Mouse (Mus musculus) yolk sac, embryonic 10.5 days (tissue): ENCODE data around the gene Zg16.
"Not testable (repeated sequence)": the region's sequence is repeated elsewhere in the genome, so short reads cannot be mapped to it uniquely, and the experiment has no call there.

Experiments
- DNase-seq: peaks from one replicate; pipeline ENCODE4 v3.0.0-alpha.2; 2017; ENCODE audit warnings: low spot score

The Zg16 gene

DNA sequence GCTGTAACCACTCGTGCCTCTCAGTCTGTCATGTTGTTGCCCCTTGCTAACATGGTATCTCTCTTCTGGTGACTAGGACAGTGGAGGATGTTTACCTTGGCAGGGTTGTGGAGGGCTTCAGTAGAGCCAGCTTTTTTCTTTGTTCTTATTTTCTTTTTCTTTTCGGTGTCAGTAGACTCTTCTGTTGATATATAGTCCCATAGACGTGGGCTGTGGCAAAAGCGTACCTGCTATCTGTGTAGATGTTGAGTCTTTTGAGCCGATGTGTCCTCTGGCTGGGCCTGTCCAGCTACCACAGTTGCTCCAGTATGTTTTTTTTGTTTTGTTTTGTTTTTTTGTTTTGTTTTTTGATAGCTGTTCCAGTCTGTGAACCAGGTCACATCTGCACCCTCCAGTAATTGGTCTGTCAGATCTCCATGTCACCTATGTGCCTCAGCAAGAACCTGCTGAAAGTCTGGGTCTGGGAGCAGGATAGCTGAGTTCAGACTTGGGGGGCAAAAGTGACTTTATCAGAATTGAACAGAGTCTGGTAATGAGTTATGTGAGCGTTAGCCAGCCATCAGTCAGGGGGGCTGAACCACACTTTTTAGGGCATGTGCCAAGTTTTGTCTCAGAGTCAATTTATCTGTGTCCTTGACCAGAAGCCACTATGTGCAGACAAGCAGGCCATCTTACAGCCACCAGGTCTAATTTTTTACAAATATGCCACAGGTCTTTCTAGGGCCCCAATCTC, at the start of gene Zg16:
Zg16 (minus strand) TSS at position 51 of the 733 bp plus-strand sequence.
- DNase-seq: not testable (repeated sequence)

DNA sequence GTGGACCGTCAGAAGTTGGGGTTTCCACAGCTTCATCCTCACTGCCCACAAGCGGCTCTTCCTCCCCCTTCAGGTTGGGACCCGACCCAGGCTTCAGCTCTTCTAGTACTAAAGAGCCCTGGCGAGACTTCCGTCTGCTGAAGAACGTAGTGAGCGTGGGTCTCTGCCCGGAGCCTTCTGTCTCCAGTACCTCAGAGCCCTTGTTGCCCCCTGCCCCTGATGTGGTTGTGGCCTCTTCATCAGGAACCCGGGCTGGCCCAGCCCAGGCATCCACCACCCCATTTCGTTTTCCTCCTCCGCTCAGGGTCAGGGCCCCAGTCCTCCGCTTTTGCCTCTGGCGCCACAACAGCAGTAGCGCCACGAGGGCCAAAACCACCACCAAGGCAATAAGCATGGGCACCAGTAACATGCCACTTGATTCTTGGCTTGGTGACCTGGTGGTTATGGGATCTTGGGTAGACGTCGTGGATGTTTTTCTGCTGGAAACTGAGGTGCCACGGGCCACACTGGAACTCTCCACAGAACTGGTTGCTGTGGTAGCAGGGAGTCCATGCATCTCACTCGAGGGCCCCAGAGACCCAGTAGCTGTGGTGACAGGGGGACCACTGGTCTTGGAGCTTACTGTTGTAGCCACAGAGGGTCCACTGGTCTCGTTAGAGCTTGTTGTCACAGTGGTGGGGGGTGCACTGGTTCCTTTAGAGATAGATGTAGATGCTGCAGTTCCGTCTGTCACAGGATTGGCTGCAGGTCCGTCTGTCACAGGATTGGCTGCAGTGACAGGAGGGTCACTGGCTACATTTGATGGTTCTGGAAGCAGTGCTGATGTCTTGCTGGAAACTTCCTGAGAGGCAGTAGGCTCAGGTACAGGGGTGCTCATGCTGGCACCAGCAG, 49.3 kb upstream of the Zg16 start:
- no peak for DNase-seq

DNA sequence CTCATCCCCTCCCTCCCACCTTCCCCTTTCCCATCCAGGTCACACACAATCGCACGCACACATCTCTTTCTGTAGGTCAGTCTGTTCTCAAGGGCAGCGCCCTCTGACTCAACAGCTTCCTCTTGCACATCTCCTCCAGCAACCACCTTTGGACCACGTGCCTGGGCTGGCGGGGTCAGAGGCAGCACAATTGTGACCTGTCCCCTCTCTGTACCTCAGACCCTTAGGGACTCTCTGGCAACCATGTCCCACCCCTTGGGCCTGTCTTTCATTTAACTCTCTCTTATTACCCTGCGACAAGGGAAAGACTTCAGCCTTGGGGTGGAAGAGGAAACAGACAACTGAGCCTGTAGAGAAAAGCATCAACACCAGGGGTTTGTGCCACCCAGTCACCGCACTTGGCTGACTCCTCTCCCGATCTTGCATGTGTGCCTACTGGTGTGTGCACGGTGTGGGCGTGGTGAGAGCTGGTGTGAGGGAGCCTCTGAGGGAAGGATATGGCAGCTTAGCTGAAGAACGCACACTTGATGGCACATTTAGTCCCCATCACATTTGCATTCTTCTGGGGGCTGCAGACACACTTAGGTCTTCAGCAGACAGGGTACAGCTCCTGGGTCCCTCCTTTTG, 47.8 kb upstream of the Zg16 start:
- DNase-seq: no peak

DNA sequence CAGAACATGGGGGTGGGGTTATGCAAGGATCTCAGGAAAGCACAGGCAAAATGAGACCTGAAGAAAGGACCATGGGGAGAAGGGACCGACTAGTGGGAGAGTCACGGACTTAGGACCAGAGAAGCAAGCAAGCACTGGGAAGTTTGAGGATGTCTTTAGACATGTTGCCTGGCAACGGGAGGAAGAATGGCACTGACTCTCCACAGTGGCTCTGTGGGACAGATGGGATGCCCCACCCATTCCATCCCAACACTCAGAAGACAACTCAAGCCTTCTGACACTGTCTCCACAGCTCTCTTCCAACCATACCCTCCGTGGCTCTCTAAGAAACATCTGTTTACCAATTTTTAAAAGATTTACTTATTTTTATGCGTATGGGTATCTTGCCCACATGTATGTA, 46.0 kb upstream of the Zg16 start:
- no peak for DNase-seq

DNA sequence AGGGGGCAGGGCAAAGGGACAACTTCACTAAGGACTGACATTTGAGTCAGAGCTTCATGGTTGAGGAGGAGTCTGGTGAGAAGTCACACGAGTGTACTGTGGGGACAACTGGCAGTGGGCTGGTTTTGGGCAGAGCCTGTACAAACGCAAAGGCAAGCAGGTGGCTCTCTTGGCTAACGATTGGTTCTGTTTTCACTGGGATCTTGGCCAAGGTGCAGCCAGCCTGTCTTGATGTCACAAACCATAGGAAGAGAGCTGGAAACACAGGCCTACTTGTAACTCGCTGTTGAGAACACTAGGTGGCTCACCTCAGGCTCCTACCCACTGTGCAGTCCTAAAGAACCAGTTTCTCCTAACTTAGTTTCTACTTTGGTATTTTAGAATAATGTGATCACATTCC, 42.5 kb upstream of the Zg16 start:
- no peak for DNase-seq

DNA sequence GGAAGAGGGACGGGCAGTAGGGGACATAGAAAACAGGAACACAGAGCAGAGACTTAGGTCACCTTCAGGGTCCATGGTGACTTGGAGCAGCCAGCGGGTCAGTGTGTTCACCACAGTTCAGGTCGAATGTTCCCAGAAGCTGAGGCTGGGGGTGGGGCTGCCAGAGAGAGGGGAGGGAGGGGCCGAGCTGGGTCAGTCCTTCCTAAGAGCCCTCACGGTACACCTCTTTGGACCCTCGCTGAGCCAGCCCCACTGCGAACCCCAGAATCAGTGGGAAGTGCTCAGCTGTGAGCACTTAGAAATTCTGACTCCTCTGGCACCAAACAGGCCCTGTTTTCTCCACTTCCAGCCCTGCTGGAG, 34.8 kb upstream of the Zg16 start, which contains the start of gene Qprt:
Qprt (minus strand) TSS at position 316 of the 360 bp plus-strand sequence.
- DNase-seq: peak; percentile 80

DNA sequence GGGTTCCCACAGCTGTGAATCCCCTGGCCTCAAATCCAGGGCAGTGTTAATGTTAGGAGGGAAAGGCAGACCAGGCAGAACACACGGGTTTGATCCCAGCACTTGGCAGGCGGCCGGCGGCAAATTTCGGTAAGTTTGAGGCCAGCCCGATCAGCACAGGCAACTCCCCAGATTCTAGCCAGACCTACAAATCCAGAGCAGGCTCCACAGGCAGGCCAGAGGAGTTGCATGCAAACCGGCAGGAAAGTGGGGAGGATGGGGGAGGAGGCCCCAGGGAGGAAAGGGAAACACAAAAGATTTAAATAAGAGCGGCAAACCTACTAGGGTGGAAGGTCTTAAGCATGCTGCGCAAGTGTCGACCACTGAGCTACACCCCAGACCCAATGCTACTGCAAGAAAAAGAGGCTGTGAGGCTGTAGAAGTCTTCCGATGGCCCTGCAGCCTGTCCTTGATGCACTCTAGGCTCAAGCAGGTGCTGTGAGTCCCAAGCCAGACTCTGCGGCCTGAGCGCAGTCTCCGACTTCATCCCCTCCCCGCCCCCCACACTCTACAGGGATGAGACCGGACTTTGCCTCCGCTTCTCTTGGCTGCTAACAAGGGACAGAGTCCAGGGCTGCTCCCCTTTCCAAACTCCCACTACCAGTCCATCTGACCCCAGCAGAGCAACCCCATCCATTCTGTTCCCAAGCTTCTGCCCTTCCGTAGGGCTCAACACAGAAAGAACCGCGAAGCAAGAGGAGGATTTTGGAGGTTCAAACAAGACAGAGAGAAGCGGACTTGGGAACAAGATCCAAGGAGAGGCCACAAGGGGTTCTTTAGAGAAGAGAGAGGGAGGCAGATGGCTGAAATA, 34.2 kb upstream of the Zg16 start:
- peak; percentile 87 for DNase-seq

DNA sequence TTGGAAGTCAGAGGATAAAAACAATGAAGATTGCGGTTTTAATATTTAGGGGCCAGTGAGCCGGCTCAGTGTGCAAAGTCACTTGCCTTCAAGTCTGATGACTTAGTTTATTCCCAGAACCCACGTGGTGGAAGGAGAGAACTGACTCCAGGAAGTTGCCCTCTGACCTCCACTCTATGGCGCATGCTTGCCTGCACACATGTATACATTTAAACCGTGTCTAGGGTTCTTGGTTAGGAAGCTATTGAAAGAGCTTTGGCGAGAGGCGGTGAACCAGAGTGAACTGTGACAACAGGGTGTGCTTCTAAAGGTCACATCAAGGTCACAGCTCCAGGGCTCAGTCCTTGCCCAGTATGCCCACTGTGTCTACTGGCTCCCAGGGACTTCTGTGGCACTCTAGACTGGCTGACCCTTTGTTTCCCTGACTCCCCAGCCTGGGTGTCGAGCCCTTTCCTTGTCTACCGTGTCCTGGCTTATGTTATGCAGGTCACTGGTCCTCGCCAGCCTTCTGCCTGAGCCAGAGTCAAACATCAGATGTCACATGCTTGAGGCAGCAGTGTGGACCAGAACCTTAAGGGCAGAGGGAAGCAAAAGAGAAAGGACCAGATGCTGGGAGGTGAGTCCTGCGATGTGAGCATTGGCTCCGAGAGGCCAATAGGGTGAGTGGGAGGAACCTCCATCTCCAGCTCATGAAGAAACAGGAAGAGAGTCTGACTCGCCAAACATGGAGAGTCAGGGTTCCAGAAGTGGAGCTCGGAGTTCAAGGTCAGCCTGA, 31.7 kb upstream of the Zg16 start:
- DNase-seq: peak; percentile 60

DNA sequence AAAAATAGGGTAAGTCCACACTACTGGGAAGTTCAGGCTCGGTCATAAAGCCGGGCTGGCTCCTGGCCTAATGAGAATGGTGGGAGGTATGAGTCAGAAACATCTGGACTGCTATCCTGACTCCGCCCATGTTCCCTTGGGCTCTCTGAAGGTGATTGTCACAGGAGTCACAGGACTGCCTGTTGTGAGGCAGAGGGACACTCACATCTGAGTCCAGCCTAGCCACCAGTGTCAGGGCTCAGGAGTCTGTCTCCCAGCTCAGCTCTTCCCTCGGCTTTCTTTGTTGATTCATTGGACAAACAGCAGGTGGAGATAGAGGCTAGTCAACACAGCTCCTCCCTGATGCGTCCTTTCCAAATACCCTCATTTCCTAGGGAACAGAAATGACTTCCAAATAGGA, 30.8 kb upstream of the Zg16 start:
- peak; percentile 55 for DNase-seq

DNA sequence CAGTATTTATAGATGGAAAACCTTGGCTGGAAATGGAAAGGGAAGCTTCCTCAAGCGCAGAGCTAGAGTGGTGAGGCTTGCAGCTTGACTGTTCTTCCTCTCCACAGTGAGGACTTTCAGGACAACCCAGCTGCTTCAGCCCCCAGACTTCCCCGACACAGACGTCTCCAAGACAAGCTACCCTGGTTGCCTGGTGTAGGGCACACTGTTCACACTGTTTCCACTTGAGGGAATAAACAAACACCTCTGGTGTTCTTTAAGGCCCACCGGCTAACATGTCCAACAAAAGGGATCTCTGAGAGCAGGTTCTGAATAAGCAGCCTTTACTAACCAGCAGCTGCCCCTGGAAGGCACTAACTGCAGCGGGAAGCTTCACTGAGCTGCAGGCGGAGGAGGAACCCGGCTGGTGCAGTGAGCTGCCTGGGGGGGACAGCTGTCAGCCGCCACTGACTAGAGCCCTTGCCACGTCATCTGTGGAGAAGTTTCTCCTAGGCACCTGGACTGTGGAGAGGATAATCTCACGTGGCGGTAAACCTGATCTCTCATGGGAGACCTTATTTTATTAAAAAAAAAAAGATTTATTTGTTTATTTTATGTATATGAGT, 29.3 kb upstream of the Zg16 start:
- no peak for DNase-seq

DNA sequence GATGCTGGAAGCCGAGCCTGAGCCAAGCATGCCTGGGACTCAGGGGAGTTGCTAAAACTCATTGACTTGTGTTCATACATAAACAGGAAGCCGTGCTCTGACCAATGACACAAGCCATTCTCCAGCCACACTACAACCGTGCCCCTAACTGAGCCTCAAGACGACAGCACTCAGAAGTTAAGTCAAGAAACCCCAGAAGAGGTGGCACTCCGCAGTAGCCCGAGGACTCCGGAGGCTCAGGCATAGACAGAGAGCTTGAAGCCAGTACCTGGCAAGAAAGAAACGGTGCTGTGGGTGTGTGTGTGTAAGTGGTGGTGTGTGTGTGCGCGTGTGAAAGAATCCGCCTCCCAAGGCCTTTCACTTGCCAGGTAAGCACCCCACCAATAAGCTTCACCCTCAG, 27.8 kb upstream of the Zg16 start:
- DNase-seq: no peak

DNA sequence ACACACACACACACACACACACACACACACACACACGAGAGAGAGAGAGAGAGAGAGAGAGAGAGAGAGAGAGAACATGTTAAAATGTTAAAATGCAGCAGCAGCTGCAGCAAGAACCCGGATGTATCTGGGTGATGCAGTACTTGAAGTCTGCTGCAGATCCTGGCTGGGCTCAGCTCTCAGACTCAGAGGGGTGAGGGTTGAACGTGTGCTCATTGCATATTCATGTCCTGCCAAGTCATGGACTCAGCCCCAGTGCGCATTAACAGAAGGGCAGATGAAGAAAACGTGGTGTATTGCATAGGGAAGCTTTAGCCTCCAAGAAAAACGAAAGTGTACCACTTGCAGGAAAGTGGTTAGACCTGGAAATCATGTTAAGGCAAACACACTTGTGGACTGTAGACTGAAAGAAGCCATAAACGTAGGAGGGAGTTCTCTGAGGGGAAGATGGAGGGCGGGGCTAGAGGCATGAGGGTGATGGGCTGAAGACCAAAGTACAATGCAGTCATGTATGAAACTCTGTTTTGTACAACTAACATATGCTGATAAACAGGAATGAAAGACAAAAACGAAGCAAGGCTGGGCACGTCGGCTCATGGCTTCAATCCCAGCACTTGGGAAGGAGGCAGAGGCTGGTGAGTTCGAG, 26.6 kb upstream of the Zg16 start:
- peak; percentile 68 for DNase-seq

DNA sequence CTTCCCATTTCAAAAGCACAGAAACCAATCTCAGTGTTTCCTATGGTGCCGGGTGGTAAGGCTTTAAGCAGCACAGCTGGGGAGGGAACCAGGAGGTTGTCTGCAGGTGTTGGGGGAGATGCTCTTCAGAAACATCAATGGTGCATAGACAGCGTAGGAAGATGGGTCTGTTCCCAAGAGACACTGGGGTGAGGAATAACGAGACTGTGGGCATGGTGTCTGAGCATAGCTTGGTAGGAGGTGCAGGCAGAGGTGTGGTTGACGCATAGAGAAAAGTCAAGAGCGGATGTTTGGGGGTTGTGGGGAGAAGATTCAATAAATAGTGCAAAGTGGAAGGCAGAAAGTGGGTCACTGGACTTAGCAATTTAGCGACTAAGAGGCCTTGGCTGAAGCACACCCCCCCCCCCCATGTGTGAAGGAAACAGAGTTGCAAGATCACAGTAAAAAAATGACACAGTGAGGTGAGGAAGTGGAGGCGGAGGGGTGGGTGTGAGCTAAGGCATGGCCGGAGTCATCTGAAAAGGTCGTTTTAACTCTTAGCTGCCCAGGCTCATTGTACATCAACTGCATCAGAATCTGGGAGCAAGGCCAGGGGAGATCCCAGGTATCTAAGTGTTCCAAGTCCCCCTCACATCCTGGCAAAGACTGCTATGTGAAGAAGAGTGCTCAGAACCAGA, 25.9 kb upstream of the Zg16 start:
- no peak for DNase-seq

DNA sequence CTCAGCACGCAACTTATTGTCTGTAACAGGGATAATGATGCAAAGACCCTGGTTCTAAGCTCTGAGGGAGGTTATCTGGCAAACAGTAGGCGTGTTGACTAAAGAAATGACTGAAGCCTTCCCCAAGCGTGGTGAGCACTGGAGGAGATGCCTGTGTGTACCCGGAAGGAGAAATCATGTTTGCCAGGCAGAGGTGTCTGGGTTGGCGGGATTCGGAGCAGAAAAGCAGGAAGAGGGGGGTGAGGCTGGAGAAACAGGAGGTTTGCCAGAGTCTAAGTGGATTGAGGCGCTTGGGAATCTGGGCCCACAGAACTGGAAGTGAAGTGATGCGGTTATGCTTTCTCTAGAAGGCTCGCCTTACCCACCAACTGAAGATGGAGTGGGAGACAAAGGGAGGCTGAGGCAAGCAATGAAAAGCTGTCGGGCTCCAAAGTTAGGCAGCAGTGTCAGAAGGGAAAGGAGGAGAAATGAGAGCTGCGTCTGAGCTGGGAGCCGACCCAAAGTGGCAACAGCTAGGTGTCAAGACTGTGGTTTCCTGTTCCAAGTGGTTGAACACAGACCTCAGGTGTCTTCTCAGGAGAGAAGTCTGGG, 25.2 kb upstream of the Zg16 start:
- DNase-seq: no peak

DNA sequence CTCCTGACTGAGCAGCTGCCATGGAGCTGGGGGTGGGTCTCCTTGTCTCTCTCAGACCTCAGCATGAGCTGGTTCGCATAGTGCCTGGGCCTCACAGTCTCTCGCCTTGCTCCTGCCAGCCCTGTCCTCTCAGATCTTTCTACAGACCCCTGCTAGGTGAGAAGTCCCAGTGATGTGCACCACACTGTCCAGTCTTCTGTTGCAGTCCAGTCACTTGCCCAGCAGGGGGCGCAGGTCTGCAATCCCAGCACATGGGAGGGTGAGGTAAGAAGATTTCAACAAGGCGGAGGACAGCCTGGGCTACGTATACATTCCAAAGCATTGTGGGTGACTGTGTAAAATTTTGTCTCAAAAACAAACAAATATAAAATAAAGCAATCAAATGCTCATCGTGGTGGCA, 24.3 kb upstream of the Zg16 start:
- no peak for DNase-seq

DNA sequence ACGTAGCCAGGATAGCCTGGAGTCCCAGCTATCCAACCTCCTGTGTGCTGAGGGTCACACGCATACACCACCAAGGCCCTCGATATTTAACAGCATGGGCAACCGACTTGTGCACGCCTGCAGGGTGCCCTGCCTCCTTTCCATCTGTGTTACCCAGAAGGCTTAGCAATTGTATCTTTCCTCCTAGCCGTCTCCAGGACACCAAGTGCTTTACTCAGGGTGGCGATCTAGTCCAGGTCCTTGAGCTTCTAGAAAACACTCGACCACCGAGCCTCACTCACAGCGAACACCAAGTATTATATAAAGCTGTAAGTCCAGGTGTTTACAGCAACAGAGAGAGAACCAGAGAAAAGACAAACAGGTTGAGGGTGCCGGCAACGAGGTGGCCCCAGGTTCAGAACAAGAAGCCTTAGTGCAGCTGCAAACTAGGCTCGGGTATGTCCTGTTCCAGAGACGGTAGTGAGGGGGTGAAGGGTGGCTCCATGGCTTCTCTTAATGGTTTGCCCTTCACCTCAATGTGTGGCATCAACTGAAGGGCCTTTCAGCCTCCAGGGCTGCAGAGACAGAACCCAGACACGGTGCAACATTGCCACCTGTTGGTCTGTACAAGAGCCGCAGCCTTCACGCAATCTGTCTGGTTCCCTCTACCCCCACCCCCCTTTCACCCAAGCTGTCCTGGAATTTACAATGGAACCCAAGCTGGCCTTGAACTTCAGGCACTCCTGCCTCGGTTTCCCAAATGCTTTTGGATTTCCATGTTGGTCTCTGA, 23.3 kb upstream of the Zg16 start:
- no peak for DNase-seq

DNA sequence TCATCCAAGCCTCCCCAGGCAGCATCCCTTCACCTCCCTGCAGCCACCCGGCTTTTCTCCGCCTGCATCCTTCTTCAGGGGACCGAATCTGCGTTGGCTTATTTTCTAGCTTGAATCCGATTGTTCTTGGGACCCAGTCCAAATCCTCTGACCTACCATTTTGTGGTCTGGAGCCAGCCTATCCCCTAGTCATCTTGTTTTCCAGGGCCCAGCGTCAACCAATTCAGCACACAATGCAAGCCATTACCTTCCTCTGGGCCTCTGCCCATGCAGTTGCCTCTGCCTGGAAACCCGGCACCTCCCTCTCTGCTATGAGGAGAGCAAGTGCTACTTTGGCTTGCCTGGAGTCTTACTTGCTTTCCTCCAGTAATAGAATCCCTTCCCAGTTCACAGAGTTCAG, 18.4 kb upstream of the Zg16 start:
- no peak for DNase-seq

DNA sequence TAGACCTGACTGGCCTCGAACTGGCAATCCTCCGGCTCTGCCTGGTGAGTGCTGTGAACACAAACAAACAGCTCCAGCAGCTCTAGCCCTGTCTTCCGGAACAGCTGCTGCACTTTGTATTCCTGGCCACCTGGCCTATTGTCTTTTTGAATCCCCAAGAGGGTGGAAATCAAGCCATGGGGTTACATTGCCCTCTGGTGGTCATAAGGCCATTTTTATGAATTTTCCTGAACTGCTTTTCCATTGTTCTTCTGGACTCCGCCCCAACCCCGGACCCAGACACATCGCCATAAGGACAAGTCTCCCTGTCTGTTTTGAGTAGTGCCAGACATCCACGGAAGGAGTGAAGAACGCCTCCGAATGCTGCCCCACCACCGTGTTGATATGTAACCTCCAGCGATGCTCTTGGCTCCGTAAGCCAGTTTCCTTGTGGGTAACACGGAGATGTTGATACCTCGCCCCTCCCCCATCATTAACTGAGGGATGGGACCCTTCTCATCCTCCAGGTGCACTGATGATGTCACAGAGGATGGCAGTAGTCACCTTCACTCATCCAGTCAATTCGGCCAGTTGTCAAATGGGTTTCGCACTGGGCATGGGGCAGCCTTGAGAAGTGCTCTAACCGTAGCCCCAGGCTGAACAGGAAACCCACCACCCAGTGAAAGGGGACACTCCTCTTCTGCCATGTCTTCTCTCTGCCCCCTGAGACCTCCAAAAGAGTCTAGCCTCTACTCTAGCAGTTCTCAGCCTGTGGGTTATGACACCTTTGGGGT, 17.6 kb upstream of the Zg16 start:
- DNase-seq: peak; percentile 87
